Mouse (Mus musculus) mouse embryonic stem cell (cell line): ENCODE results near the gene Rpl31.

Experiments used
- in situ Hi-C, 2 experiments: fragments of 300-500 bp; cut with MboI; formaldehyde crosslinking; loops; 1 replicate in 1 of 2; 3 replicates in 1 of 2; pipeline ENCODE4 v1.14.3; 2019 to 2020; ENCODE audit warnings: low sequenced_read_pairs in 2 of 2, low pct_unique_long_range_greater_than_20kb in 1 of 2, mixed read lengths in 1 of 2; ENCODE audit not compliant: unreplicated experiment in 1 of 2

Rpl31 gene

DNA sequence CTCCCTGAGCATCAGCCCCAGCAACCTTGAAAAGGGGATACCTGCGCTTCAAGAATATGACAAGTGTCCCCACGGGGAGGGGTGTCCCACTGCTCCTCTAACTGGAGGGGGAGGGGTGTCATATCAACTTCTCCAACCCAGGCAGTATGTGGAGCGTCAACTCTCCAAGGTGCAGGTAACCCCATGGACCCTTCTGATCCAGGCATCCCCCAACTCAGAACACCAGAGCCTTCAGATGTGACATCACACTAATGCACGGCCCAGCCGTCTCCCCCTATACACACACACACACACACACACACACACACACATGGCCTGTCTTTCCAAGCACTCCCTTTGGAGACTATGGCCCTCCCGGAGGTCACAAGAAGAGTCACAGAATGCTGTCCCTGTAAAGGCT, 24.0 kb downstream of the Rpl31 start:
- in situ Hi-C loops = loop anchor here in 1 of 2 experiments (10.0 kb wide), 1 partner anchor 133 kb away; no protein-coding TSS in a partner anchor

- in situ Hi-C loops = loop anchor here in 1 of 2 experiments (10.0 kb wide), 1 partner anchor 133 kb away; no protein-coding TSS in a partner anchor
Observed at GRCm38 (mm10) chr1:39392189-39392588, 24.5 kb downstream of the Rpl31 start.

DNA sequence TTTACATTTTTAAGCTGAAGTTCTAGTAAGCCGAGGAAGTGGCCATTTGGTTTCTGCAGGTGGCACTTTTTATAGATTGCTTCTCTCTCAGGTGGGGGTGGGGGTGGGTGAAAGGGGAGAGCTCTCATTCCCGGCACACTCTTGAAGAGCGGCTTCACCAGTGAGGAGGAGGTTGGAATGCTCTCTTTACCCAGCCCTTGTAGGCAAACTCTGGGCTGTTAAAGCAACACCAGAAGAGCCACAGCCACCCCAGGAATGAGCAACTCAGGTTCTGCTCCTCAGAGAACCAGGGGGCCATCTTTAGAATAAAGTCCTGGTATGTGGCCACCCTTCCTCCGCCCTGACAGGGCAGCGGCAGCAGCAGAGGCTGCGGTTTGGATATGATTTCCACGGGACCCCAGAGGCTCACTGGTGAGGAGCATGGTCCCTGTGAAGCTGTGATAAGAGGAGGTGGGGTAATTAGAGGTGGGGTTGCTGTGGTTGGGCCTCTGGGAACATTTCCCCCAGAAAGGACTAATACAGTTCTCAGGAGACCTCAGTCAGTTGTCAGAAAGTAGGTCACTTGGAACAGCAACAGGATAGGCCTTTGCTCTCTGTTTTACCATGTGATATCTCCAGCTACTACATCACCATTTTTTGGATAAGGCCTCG, 25.7 kb downstream of the Rpl31 start:
- in situ Hi-C loops = loop anchor here in 1 of 2 experiments (10.0 kb wide), 1 partner anchor 131 kb away; no protein-coding TSS in a partner anchor

GRCm38 (mm10) chr1:39394096-39394495, 26.5 kb downstream of the Rpl31 start:
- in situ Hi-C loops = loop anchor here in 1 of 2 experiments (10.0 kb wide), 1 partner anchor 131 kb away; no protein-coding TSS in a partner anchor

- in situ Hi-C loops = loop anchor here in 1 of 2 experiments (10.0 kb wide), 1 partner anchor 130 kb away; no protein-coding TSS in a partner anchor
Observed at GRCm38 (mm10) chr1:39394650-39395049, 27.0 kb downstream of the Rpl31 start.

- in situ Hi-C loops = loop anchor here in 1 of 2 experiments (10.0 kb wide), 1 partner anchor 128 kb away; no protein-coding TSS in a partner anchor
Observed at GRCm38 (mm10) chr1:39396347-39396746, 28.7 kb downstream of the Rpl31 start.

GRCm38 (mm10) chr1:39398284-39398683, 30.6 kb downstream of the Rpl31 start:
- in situ Hi-C loops = loop anchor here in 1 of 2 experiments (10.0 kb wide), 1 partner anchor 127 kb away; no protein-coding TSS in a partner anchor

- in situ Hi-C loops = loop anchor here in 1 of 2 experiments (10.0 kb wide), 1 partner anchor 126 kb away; no protein-coding TSS in a partner anchor
Observed at GRCm38 (mm10) chr1:39399228-39399627, 31.6 kb downstream of the Rpl31 start.

GRCm38 (mm10) chr1:39400173-39400572, 32.5 kb downstream of the Rpl31 start:
- in situ Hi-C loops = loop anchor here in 1 of 2 experiments (10.0 kb wide), 1 partner anchor 95 kb away; no protein-coding TSS in a partner anchor

- in situ Hi-C loops = loop anchor here in 1 of 2 experiments (10.0 kb wide), 1 partner anchor 88 kb away; no protein-coding TSS in a partner anchor
Observed at GRCm38 (mm10) chr1:39407108-39407507, 39.5 kb downstream of the Rpl31 start.

GRCm38 (mm10) chr1:39408123-39408522, 40.5 kb downstream of the Rpl31 start:
- in situ Hi-C loops = loop anchor here in 1 of 2 experiments (10.0 kb wide), 1 partner anchor 87 kb away; no protein-coding TSS in a partner anchor

GRCm38 (mm10) chr1:39408668-39409067, 41.0 kb downstream of the Rpl31 start:
- in situ Hi-C loops = loop anchor here in 1 of 2 experiments (10.0 kb wide), 1 partner anchor 86 kb away; no protein-coding TSS in a partner anchor

GRCm38 (mm10) chr1:39410085-39410821, 42.6 kb downstream of the Rpl31 start:
- in situ Hi-C loops = no loop called here

GRCm38 (mm10) chr1:39417817-39418216, 50.2 kb downstream of the Rpl31 start:
- in situ Hi-C loops = no loop called here

- in situ Hi-C loops = no loop called here
Observed at GRCm38 (mm10) chr1:39418852-39419251, 51.2 kb downstream of the Rpl31 start.

DNA sequence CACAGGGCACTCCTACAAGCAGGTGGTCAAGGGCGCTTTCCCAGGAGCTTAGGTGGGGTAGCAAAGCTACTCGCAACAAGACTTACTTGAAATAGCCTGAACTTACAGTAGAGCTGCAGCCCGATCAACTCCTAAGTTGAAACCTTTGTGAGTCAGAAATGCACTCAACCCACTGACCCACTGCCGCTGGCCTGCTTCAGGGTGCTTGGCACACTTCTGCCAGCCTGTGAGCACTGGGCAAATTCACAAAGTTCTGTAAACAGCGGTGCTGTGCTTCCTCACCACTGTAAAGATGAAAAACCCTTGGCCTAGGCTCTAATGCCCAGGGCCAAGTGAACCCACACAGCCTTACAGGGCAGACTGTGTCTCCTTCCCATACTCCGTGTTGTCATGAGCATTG, 53.3 kb downstream of the Rpl31 start:
- in situ Hi-C loops = no loop called here
